39 mouse cellular contexts compared by ENCODE assay signal in the genomic region with DNA sequence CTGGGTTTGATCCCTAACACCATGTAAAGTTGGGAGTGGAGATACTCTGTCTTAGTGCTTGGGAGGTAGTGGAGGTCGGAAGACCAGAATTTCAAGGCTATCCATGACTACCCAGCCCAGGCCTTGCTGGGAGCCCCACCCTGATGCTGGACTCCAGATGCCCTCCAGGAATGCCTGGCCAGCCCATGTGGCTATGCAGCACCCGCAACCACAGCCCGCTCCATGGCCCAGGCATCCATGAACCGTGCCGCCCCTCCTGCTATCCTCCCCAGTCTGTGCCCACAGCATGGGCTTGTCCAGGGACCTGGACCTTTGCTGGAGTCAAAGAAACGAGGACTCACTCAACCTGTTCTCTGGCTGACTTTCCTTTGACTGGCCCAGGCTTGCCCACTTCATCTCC. TPM values are rescaled to one million over a fixed set of nuclear protein-coding genes. Genes with fewer than 3 reads are reported as not detected.
DNase-seq lines count a peak whose midpoint lies in the region; ATAC-seq and TF ChIP-seq lines count a peak whose summit lies in the region.
"Had no signal": no experiment of that assay in that cellular context is flagged by ENCODE, and none has a peak within 500 bp of the region (broad histone marks: within the 10 kb centered on the region; RNA-seq: fewer than 3 reads in every experiment).

No protein-coding gene starts in this region.

- TF ChIP-seq POLR2A in thymus, adult 2 months (IDR thresholded peaks at IDR 0.05; ENCODE audit: control insufficient read depth, extremely low read depth, insufficient read depth, low read length, poor library complexity), result no peak

- H3K9ac ChIP-seq in heart, embryonic 11.5 days (ENCODE audit: low read depth, low read length), result no peak overlapping the region
- no peak overlapping the region for H3K9ac ChIP-seq in stomach, embryonic 15.5 days
- H3K9ac ChIP-seq: heart, embryonic 15.5 days; hindbrain, embryonic 12.5 days; intestine, embryonic 15.5 days; limb, embryonic 15.5 days; midbrain, embryonic 13.5 days; neural tube, embryonic 15.5 days had no signal

- no peak overlapping the region for H3K4me2 ChIP-seq in heart, embryonic 11.5 days
- H3K4me2 ChIP-seq in stomach, embryonic 15.5 days, result no peak overlapping the region
- H3K4me2 ChIP-seq: heart, embryonic 15.5 days; hindbrain, embryonic 12.5 days; intestine, embryonic 15.5 days; limb, embryonic 15.5 days; midbrain, embryonic 13.5 days; neural tube, embryonic 15.5 days had no signal

- H3K4me3 ChIP-seq in heart, embryonic 11.5 days (ENCODE audit: low read depth, low read length), result no peak overlapping the region
- H3K4me3 ChIP-seq in brown adipose tissue, adult 24 weeks (ENCODE audit: insufficient read depth, low read depth, low read length), result no peak overlapping the region
- no peak overlapping the region for H3K4me3 ChIP-seq in stomach, embryonic 15.5 days (replicated peaks)
- no peak overlapping the region for H3K4me3 ChIP-seq in thymus, adult 2 months (ENCODE audit: control insufficient read depth, insufficient read depth, low read length)
- H3K4me3 ChIP-seq: heart, embryonic 15.5 days; hindbrain, embryonic 12.5 days; intestine, embryonic 15.5 days; limb, embryonic 10.5 days; limb, embryonic 15.5 days; midbrain, embryonic 13.5 days; neural tube, embryonic 15.5 days had no signal

- no peaks in the 10 kb centered on the region for H3K9me3 ChIP-seq in heart, embryonic 11.5 days (replicated peaks; ENCODE audit: control insufficient read depth, low read length)
- no peaks in the 10 kb centered on the region for H3K9me3 ChIP-seq in stomach, embryonic 15.5 days
- H3K9me3 ChIP-seq: heart, embryonic 15.5 days; hindbrain, embryonic 12.5 days; intestine, embryonic 15.5 days; limb, embryonic 10.5 days; limb, embryonic 15.5 days; midbrain, embryonic 13.5 days; neural tube, embryonic 15.5 days had no signal

- H3K27me3 ChIP-seq in heart, embryonic 11.5 days (ENCODE audit: control insufficient read depth, insufficient read depth, low read length), result no peaks in the 10 kb centered on the region
- no peaks in the 10 kb centered on the region for H3K27me3 ChIP-seq in stomach, embryonic 15.5 days (replicated peaks)
- no peaks in the 10 kb centered on the region for H3K27me3 ChIP-seq in thymus, adult 2 months (ENCODE audit: control insufficient read depth, insufficient read depth, low read length)
- H3K27me3 ChIP-seq: heart, embryonic 15.5 days; hindbrain, embryonic 12.5 days; intestine, embryonic 15.5 days; limb, embryonic 15.5 days; midbrain, embryonic 13.5 days; neural tube, embryonic 15.5 days had no signal

- peaks cover 10% of the 10 kb centered on the region for H3K4me1 ChIP-seq in heart, embryonic 11.5 days (ENCODE audit: control insufficient read depth, insufficient read depth, low read length)
- H3K4me1 ChIP-seq in brown adipose tissue, adult 24 weeks (ENCODE audit: control insufficient read depth, insufficient read depth, insufficient read length, low read length), result peaks cover 7% of the 10 kb centered on the region
- peaks cover 14% of the 10 kb centered on the region for H3K4me1 ChIP-seq in stomach, embryonic 15.5 days
- peaks cover 28% of the 10 kb centered on the region for H3K4me1 ChIP-seq in thymus, adult 2 months (replicated peaks; ENCODE audit: control insufficient read depth, insufficient read depth, low read length)

- no peak overlapping the region for H3K27ac ChIP-seq in heart, embryonic 11.5 days (ENCODE audit: low read depth, low read length)
- peak overlapping the region; percentile 34 for H3K27ac ChIP-seq in brown adipose tissue, adult 24 weeks (replicated peaks; ENCODE audit: low read depth, low read length)
- H3K27ac ChIP-seq in stomach, embryonic 15.5 days, result 0 out of 2 replicates have a peak overlapping the region, but pooled peaks have one; percentile 11
- no peak overlapping the region for H3K27ac ChIP-seq in thymus, adult 2 months (ENCODE audit: control insufficient read depth, insufficient read depth, low read length)
- H3K27ac ChIP-seq: heart, embryonic 15.5 days; hindbrain, embryonic 12.5 days; hindbrain, postnatal 0 days; intestine, embryonic 15.5 days; limb, embryonic 10.5 days; limb, embryonic 15.5 days; midbrain, embryonic 13.5 days; neural tube, embryonic 15.5 days had no signal

- ATAC-seq in heart, embryonic 11.5 days (replicated peaks; ENCODE audit: insufficient number of reproducible peaks, low FRiP score, low TSS enrichment), result no peak
- no peak for ATAC-seq in stomach, embryonic 15.5 days (ENCODE audit: insufficient read depth, low FRiP score, low read depth)
- ATAC-seq: forebrain, embryonic 16.5 days; hindbrain, postnatal 0 days; intestine, embryonic 15.5 days; midbrain, embryonic 13.5 days had no signal

- WGBS in heart, embryonic 11.5 days (ENCODE audit: insufficient replicate concordance), result 75% methylated on average over 6 of the region's 6 CpGs
- 82% methylated on average over 6 of the region's 6 CpGs for WGBS in stomach, embryonic 15.5 days
- WGBS in thymus, adult 2 months, result 97% methylated on average over 6 of the region's 6 CpGs

- TF ChIP-seq CTCF in thymus, adult 2 months (IDR thresholded peaks at IDR 0.05; ENCODE audit: borderline replicate concordance, control insufficient read depth, extremely low read depth, insufficient read depth, low read length, poor library complexity), result no peak

- peak; percentile 85 for DNase-seq in heart, adult 11 months
- peak; percentile 29 for DNase-seq in 3134 (ENCODE audit: extremely low read depth, insufficient read length, low spot score)
- no peak for DNase-seq in thymus, adult 2 months
- DNase-seq in gastrocnemius, postnatal 4 days (ENCODE audit: low spot score in 2 of 2), result no peak
- DNase-seq: adrenal gland, postnatal 14 days; cerebellum, adult 2 months; cerebellum, postnatal 25 days; kidney, adult 2 months; kidney, postnatal 4 days; lung, postnatal 36 days; retina, postnatal 1 day; right cerebral cortex, postnatal 14 days; spleen, adult 18-20 months; thymus, postnatal 14 days had no signal

- H3K36me3 ChIP-seq in heart, embryonic 11.5 days (ENCODE audit: control insufficient read depth, insufficient read depth, low read length), result no peaks in the 10 kb centered on the region; the same call in 1 of the 2 replicates
- no peaks in the 10 kb centered on the region for H3K36me3 ChIP-seq in stomach, embryonic 15.5 days
- no peaks in the 10 kb centered on the region for H3K36me3 ChIP-seq in thymus, adult 2 months (ENCODE audit: control insufficient read depth, insufficient read depth, low read length)
- H3K36me3 ChIP-seq: heart, embryonic 15.5 days; hindbrain, embryonic 12.5 days; intestine, embryonic 15.5 days; limb, embryonic 10.5 days; limb, embryonic 15.5 days; midbrain, embryonic 13.5 days; neural tube, embryonic 15.5 days had no signal

RNA-seq across cellular contexts. Expression of a gene that starts 7.3 kb away (rescaled TPM):
- polyA plus RNA-seq in heart, embryonic 11.5 days (2014; fragmentation: Nextera tagmentation; extraction: Ambion mirVana), result 525 and 599 TPM in 2 replicates
- 352 and 400 TPM in 2 replicates for polyA plus RNA-seq in brown adipose tissue, adult 24 weeks (2012; ENCODE audit: insufficient read depth, insufficient read length, missing spikeins)
- polyA plus RNA-seq in stomach, embryonic 15.5 days (2015; fragmentation: Nextera tagmentation; extraction: Ambion mirVana), result 670 and 699 TPM in 2 replicates
- 80.3 and 94.4 TPM in 2 replicates for polyA plus RNA-seq in thymus, adult 2 months (2012; rRNA removed)
- total RNA-seq in gastrocnemius, postnatal 4 days (2021), result 100 to 1,000 TPM; 298 to 314 TPM

RNA-seq across cellular contexts. Expression of a gene that starts 44.8 kb away (rescaled TPM):
- not detected in 2 replicates for polyA plus RNA-seq in heart, embryonic 11.5 days (2014; fragmentation: Nextera tagmentation; extraction: Ambion mirVana)
- not detected in 2 replicates for polyA plus RNA-seq in brown adipose tissue, adult 24 weeks (2012; ENCODE audit: insufficient read depth, insufficient read length, missing spikeins)
- polyA plus RNA-seq in stomach, embryonic 15.5 days (2015; fragmentation: Nextera tagmentation; extraction: Ambion mirVana), result 0.26 and 0.36 TPM in 2 replicates
- not detected in 2 replicates for polyA plus RNA-seq in thymus, adult 2 months (2012; rRNA removed)
- under 1 TPM in 1 of 2 experiments, not detected in 1; 0.34 TPM for total RNA-seq in gastrocnemius, postnatal 4 days (2021)
- total RNA-seq: adrenal gland, postnatal 14 days; gastrocnemius, adult 8-10 months; heart, postnatal 25 days; hindbrain, postnatal 0 days; layer of hippocampus, adult 8-10 months; left cerebral cortex, postnatal 10 days; megakaryocyte-erythroid progenitor cell, adult 5-6 weeks; monocyte, adult 5-6 weeks had no signal
- polyA plus RNA-seq: brain, embryonic 14.5 days; cerebellum, adult 2 months; embryonic facial prominence, embryonic 11.5 days; forebrain, embryonic 11.5 days; forebrain, embryonic 16.5 days; gonadal fat pad, adult 2 months; heart, embryonic 15.5 days; hindbrain, embryonic 12.5 days; hindbrain, postnatal 0 days; intestine, embryonic 15.5 days; kidney, adult 2 months; kidney, embryonic 16.5 days; limb, embryonic 10.5 days; limb, embryonic 15.5 days; liver, embryonic 16.5 days; lung, embryonic 16.5 days; midbrain, embryonic 13.5 days; neural tube, embryonic 15.5 days had no signal

Comparison
In these comparisons a context has a peak if more than half of its experiments do, and no peak if none do; other contexts are left out.
1. DNase-seq: peak in heart, adult 11 months (single experiment) and 3134 (single experiment); none in thymus, adult 2 months (single experiment) and gastrocnemius, postnatal 4 days (0 of 2).
2. H3K27ac ChIP-seq: peak in brown adipose tissue, adult 24 weeks (single experiment) and stomach, embryonic 15.5 days (single experiment); none in heart, embryonic 11.5 days (single experiment) and thymus, adult 2 months (single experiment).